23 mouse cellular contexts compared by ENCODE assay signal in the genomic region with DNA sequence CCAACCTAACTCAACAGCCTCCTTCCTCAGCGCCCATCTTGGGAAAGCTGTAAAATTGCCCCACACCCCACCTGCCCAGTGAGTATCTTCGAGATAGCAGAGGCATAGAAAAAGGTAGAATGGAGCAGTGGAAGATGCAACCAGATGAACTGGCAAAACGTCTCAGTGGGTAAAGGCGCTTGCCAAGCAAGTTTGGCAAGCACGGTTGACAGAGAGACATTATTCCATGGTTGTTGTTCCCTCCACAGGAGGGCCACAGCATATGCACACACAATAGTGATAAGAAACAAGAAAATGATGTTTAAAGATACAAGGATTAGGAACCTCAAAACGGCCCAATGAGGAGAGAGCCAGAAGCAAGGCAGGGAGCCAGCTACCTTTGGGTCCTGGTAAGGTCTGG.
"Had no signal": no experiment of that assay in that cellular context is flagged by ENCODE, and none has a peak within 500 bp of the region (broad histone marks: within the 10 kb centered on the region; RNA-seq: fewer than 3 reads in every experiment).

No protein-coding gene starts in this region.

- H3K9ac ChIP-seq: limb, embryonic 12.5 days; limb, embryonic 15.5 days; liver, embryonic 14.5 days; liver, postnatal 0 days; lung, embryonic 14.5 days; midbrain, embryonic 12.5 days; midbrain, embryonic 15.5 days; neural tube, embryonic 13.5 days; stomach, embryonic 15.5 days had no signal

- H3K9me3 ChIP-seq: limb, embryonic 12.5 days; limb, embryonic 15.5 days; midbrain, embryonic 12.5 days; midbrain, embryonic 15.5 days; neural tube, embryonic 13.5 days; stomach, embryonic 15.5 days had no signal

- H3K4me2 ChIP-seq: limb, embryonic 12.5 days; limb, embryonic 15.5 days; liver, embryonic 11.5 days; lung, embryonic 14.5 days; midbrain, embryonic 12.5 days; midbrain, embryonic 15.5 days; neural tube, embryonic 13.5 days; stomach, embryonic 15.5 days had no signal

- ATAC-seq: liver, postnatal 0 days; lung, postnatal 0 days; midbrain, embryonic 15.5 days had no signal

- H3K4me3 ChIP-seq: layer of hippocampus, adult 2 months; left cerebral cortex, adult 2 months; limb, embryonic 12.5 days; limb, embryonic 15.5 days; midbrain, embryonic 12.5 days; midbrain, embryonic 15.5 days; myocyte; neural tube, embryonic 13.5 days; stomach, embryonic 15.5 days had no signal

- H3K36me3 ChIP-seq: limb, embryonic 12.5 days; limb, embryonic 15.5 days; midbrain, embryonic 12.5 days; midbrain, embryonic 15.5 days; neural tube, embryonic 13.5 days; stomach, embryonic 15.5 days had no signal

- DNase-seq: kidney, postnatal 25 days; layer of hippocampus, adult 9-11 months; liver, postnatal 0 days; lung, embryonic 14.5 days; retina, postnatal 1 day; right cerebral cortex, postnatal 25 days; spleen, adult 18-20 months; thymus, adult 18-20 months; thymus, postnatal 36 days had no signal

- H3K27ac ChIP-seq: kidney, postnatal 0 days; layer of hippocampus, adult 2 months; left cerebral cortex, adult 2 months; limb, embryonic 12.5 days; limb, embryonic 15.5 days; liver, embryonic 14.5 days; macrophage; midbrain, embryonic 12.5 days; midbrain, embryonic 15.5 days; neural tube, embryonic 13.5 days; stomach, embryonic 15.5 days had no signal

- H3K27me3 ChIP-seq: stomach, embryonic 15.5 days had no signal
